ENCODE assay signal across 14 mouse cellular contexts in genomic region chr17:44165730-44166347, GRCm38 (mm10). TPM values are rescaled to one million over a fixed set of nuclear protein-coding genes. Genes with fewer than 3 reads are reported as not detected.
A peak's percentile ranks its signal among the peaks of the same experiment; 100 is the strongest.
DNase-seq lines count a peak whose midpoint lies in the region; ATAC-seq and TF ChIP-seq lines count a peak whose summit lies in the region.
"Had no signal": no experiment of that assay in that cellular context is flagged by ENCODE, and none has a peak within 500 bp of the region (broad histone marks: within the 10 kb centered on the region; RNA-seq: fewer than 3 reads in every experiment).

No protein-coding gene starts in this region.

- H3K4me3 ChIP-seq in heart, adult 2 months, result no peak overlapping the region
- no peak overlapping the region for H3K4me3 ChIP-seq in MEL (ENCODE audit: control insufficient read depth in 1 of 2, insufficient read depth in 1 of 2, low read depth in 2 of 2, low read length in 2 of 2)
- H3K4me3 ChIP-seq in intestine, postnatal 0 days (ENCODE audit: low read depth, low read length), result no peak overlapping the region
- H3K4me3 ChIP-seq: heart, embryonic 15.5 days; liver, embryonic 13.5 days had no signal

- H3K36me3 ChIP-seq in heart, adult 2 months (ENCODE audit: control insufficient read depth, insufficient read depth, low read length), result peaks cover 2% of the 10 kb centered on the region; the same call in 1 of the 2 replicates
- no peaks in the 10 kb centered on the region for H3K36me3 ChIP-seq in MEL (ENCODE audit: control insufficient read depth in 1 of 2, insufficient read depth in 2 of 2, low read length in 2 of 2)
- H3K36me3 ChIP-seq in intestine, postnatal 0 days (ENCODE audit: control insufficient read depth, insufficient read depth), result 0 out of 2 replicates have a peak, but pooled peaks cover under 1% of the 10 kb centered on the region
- H3K36me3 ChIP-seq: heart, embryonic 15.5 days; liver, embryonic 13.5 days had no signal

- peak; percentile 65 for TF ChIP-seq CTCF in heart, adult 2 months (IDR thresholded peaks at IDR 0.05)
- peak in 2 of 3 experiments; percentile 36 to 51; a peak in 4 of 6 replicates for TF ChIP-seq CTCF in MEL (IDR thresholded peaks at IDR 0.05 in 2 of 3, conservative IDR thresholded peaks at IDR 0.05 in 1 of 3; ENCODE audit: control insufficient read depth in 1 of 3, insufficient read depth in 1 of 3, low read depth in 2 of 3, low read length in 3 of 3, poor library complexity in 1 of 3, severe bottlenecking in 1 of 3)
- peak; percentile 64 for TF ChIP-seq CTCF in intestine, postnatal 0 days (IDR thresholded peaks at IDR 0.05; ENCODE audit: low read depth)

- peak overlapping the region; percentile 28; the same call in 1 of the 2 replicates for H3K4me2 ChIP-seq in intestine, postnatal 0 days (replicated peaks; ENCODE audit: low read depth)
- H3K4me2 ChIP-seq: heart, embryonic 15.5 days; liver, embryonic 13.5 days had no signal

- WGBS in heart, adult 2 months, result 66% methylated on average over 11 of the region's 11 CpGs
- WGBS in intestine, postnatal 0 days, result 46% methylated on average over 11 of the region's 11 CpGs

- TF ChIP-seq EP300 in heart, adult 2 months (IDR thresholded peaks at IDR 0.05; ENCODE audit: insufficient read depth, low read depth, low read length), result no peak
- no peak for TF ChIP-seq EP300 in MEL (IDR thresholded peaks at IDR 0.05; ENCODE audit: low read depth in 1 of 2, low read length in 2 of 2)

- TF ChIP-seq POLR2A in heart, adult 2 months (IDR thresholded peaks at IDR 0.05; ENCODE audit: insufficient read depth, low read depth, low read length), result no peak
- TF ChIP-seq POLR2A in MEL (IDR thresholded peaks at IDR 0.05; ENCODE audit: control insufficient read depth in 1 of 2, insufficient read depth in 1 of 2, low read depth in 1 of 2, low read length in 2 of 2, poor library complexity in 1 of 2), result no peak

- no peak for DNase-seq in heart, adult 2 months
- no peak for DNase-seq in heart, adult 8-10 months (ENCODE audit: low spot score)
- peak; percentile 20 for DNase-seq in MEL (ENCODE audit: low read depth, low spot score)
- no peak for DNase-seq in cerebellum, postnatal 14 days
- no peak for DNase-seq in thymus, postnatal 4 days
- DNase-seq in right cerebral cortex, postnatal 14 days, result no peak
- DNase-seq: adrenal gland, postnatal 25 days; cerebellum, adult 8-10 months; liver, embryonic 13.5 days; thymus, adult 2 months had no signal

- no peaks in the 10 kb centered on the region for H3K9me3 ChIP-seq in MEL (replicated peaks; ENCODE audit: insufficient read depth, low read length)
- no peaks in the 10 kb centered on the region for H3K9me3 ChIP-seq in intestine, postnatal 0 days (ENCODE audit: control insufficient read depth)
- H3K9me3 ChIP-seq: heart, embryonic 15.5 days; liver, embryonic 13.5 days had no signal

- intact Hi-C loops in heart, adult 2 months (cut with DNase I), result no loop called here

- no peak overlapping the region for H3K9ac ChIP-seq in heart, adult 2 months (ENCODE audit: low read depth, low read length)
- no peak overlapping the region for H3K9ac ChIP-seq in MEL (ENCODE audit: control insufficient read depth, low read depth, low read length, poor library complexity, severe bottlenecking)
- no peak overlapping the region for H3K9ac ChIP-seq in intestine, postnatal 0 days (ENCODE audit: low read depth, low read length)
- H3K9ac ChIP-seq: heart, embryonic 15.5 days; liver, embryonic 13.5 days had no signal

- H3K79me2 ChIP-seq in heart, adult 2 months (replicated peaks; ENCODE audit: control insufficient read depth, insufficient read depth, low read length), result no peaks in the 10 kb centered on the region
- H3K79me2 ChIP-seq in MEL (ENCODE audit: control insufficient read depth, insufficient read depth, low read length, poor library complexity), result no peaks in the 10 kb centered on the region

- peak; percentile 97 for ATAC-seq in intestine, postnatal 0 days
- peak; percentile 71 for ATAC-seq in megakaryocyte progenitor cell, adult 5-6 weeks (replicated peaks; ENCODE audit: poor library complexity)
- ATAC-seq: forebrain, embryonic 14.5 days had no signal

- H3K27ac ChIP-seq in heart, adult 2 months, result no peak overlapping the region
- no peak overlapping the region for H3K27ac ChIP-seq in MEL (ENCODE audit: control insufficient read depth, low read depth, low read length)
- H3K27ac ChIP-seq in intestine, postnatal 0 days (ENCODE audit: low read depth, low read length), result no peak overlapping the region
- H3K27ac ChIP-seq: heart, embryonic 15.5 days; liver, embryonic 13.5 days had no signal

- peak; percentile 20 for TF ChIP-seq RAD21 in MEL (IDR thresholded peaks at IDR 0.05; ENCODE audit: low read depth, low read length)

- H3K27me3 ChIP-seq in heart, adult 2 months (ENCODE audit: control insufficient read depth, insufficient read depth, low read length), result no peaks in the 10 kb centered on the region
- no peaks in the 10 kb centered on the region for H3K27me3 ChIP-seq in MEL (ENCODE audit: control insufficient read depth in 1 of 2, insufficient read depth in 2 of 2, low read length in 2 of 2)
- H3K27me3 ChIP-seq in intestine, postnatal 0 days (replicated peaks; ENCODE audit: control insufficient read depth, insufficient read depth, low read length), result no peaks in the 10 kb centered on the region
- H3K27me3 ChIP-seq: heart, embryonic 15.5 days; liver, embryonic 13.5 days had no signal

- peaks cover 4% of the 10 kb centered on the region; the same call in 1 of the 2 replicates for H3K4me1 ChIP-seq in heart, adult 2 months (ENCODE audit: control insufficient read depth, insufficient read depth, low read length)
- no peaks in the 10 kb centered on the region for H3K4me1 ChIP-seq in MEL (ENCODE audit: control insufficient read depth in 1 of 2, insufficient read depth in 2 of 2, low read length in 2 of 2)
- H3K4me1 ChIP-seq in intestine, postnatal 0 days (replicated peaks; ENCODE audit: control insufficient read depth, insufficient read depth, low read length), result no peaks in the 10 kb centered on the region
- H3K4me1 ChIP-seq: liver, embryonic 13.5 days had no signal

TF ChIP-seq in MEL, 35 proteins besides CTCF, POLR2A, EP300 and RAD21:
- TF ChIP-seq MEF2A (IDR thresholded peaks at IDR 0.05; ENCODE audit: extremely low read depth, insufficient replicate concordance, low read depth, low read length, poor library complexity, severe bottlenecking), result no peak
- TF ChIP-seq SMC3 (IDR thresholded peaks at IDR 0.05; ENCODE audit: low read depth, low read length), result peak; percentile 34

RNA-seq across cellular contexts. Expression of gene Clic5, which starts 22.5 kb away (rescaled TPM):
- total RNA-seq in heart, adult 2 months (2021), result 100 to 1,000 TPM; 128 to 171 TPM
- 33.2 and 61.4 TPM in 2 replicates for polyA plus RNA-seq in heart, adult 2 months (2012; rRNA removed)
- total RNA-seq in heart, adult 8-10 months (2022), result 100 to 1,000 TPM; 161 to 179 (median 171) TPM
- total RNA-seq in MEL (2012; rRNA removed), result not detected in 2 replicates
- polyA plus RNA-seq in MEL (2012; ENCODE audit: insufficient read depth in 1 of 2, insufficient read length in 2 of 2, low read depth in 1 of 2, low replicate concordance in 2 of 2, missing spikeins in 1 of 2), result not detected
- polyA plus RNA-seq in intestine, postnatal 0 days (2015; fragmentation: Nextera tagmentation; extraction: Ambion mirVana), result 20.8 and 26.8 TPM in 2 replicates
- 0.27 and 1.3 TPM in 2 replicates for total RNA-seq in megakaryocyte progenitor cell, adult 5-6 weeks (2015)
- total RNA-seq in megakaryocyte progenitor cell, adult 5-6 weeks (2017), result 0.42 and 0.98 TPM in 2 replicates

Comparison
In these comparisons a context has a peak if more than half of its experiments do, and no peak if none do; other contexts are left out.
1. RNA of gene Clic5, which starts 22.5 kb away (total RNA-seq): 161 to 179 TPM in heart, adult 8-10 months and 128 to 171 TPM in heart, adult 2 months; 0.27 to 1.3 TPM in megakaryocyte progenitor cell, adult 5-6 weeks and not detected in MEL; every median in the first group is over 10 times any median in the second.
2. Peak in every context shown above with its lines, with median percentiles within 50 percentile points of each other: CTCF ChIP-seq.